Mouse (Mus musculus) heart, adult 2 months (tissue): ENCODE results near the gene Clec3a.

Experiments used
- CTCF ChIP-seq: fragments of 200-600 bp; IDR thresholded peaks from 2 replicates; pipeline ENCODE4 v1.8.1; 2022; ENCODE audit warnings: antibody characterized with exemption, mild to moderate bottlenecking, moderate library complexity
- EP300 ChIP-seq: fragments of 200-500 bp; IDR thresholded peaks from 2 replicates; pipeline ENCODE4 v1.6.1; 2011; ENCODE audit warnings: low read depth, low read length, control low read depth; ENCODE audit not compliant: insufficient read depth
- POLR2A ChIP-seq: fragments of 200-500 bp; IDR thresholded peaks from 2 replicates; pipeline ENCODE4 v1.6.1; 2011; ENCODE audit warnings: mild to moderate bottlenecking, low read depth, low read length, control low read depth; ENCODE audit not compliant: insufficient read depth

DNA sequence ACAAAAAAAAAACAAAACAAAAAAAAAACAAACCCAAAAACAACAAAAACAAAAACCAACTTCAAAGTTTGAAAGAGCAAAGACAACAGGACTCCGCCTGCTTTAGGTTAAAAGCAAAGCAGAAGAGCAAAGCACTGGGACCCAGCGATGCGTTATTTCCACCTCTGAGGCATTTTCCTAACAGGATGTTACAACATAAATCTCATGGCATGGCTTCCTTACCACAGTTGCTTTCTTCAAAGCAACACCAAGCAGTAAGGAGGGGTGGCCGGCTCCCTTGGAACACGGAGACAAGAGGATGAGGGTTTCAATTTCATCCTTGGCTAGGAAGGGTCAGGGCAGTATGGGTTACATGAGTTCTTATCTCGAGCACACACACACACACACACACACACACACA, 1.0 kb downstream of the Clec3a start:
- TF ChIP-seq POLR2A (no peak), CTCF (no peak), EP300 (no peak)
